Mouse (Mus musculus) monocyte, adult 2 months (primary cell): Measurements from ENCODE around the gene Crmp1.

Experiments used
- DNase-seq, 2 experiments: peaks; one replicate each; pipeline ENCODE4 v3.0.0; 2022; ENCODE audit warnings: low spot score in 2 of 2, low read depth in 1 of 2

Gene Crmp1

GRCm38 (mm10) chr5:37241651-37242151, at the start of gene Crmp1:
Gene Crmp1, plus strand, starts transcription at chr5:37241940.
- DNase-seq = no peak

GRCm38 (mm10) chr5:37196196-37196595, 45.5 kb upstream of the Crmp1 start:
- DNase-seq = no peak

- no peak for DNase-seq
These were observed 45.0 kb upstream of the Crmp1 start for GRCm38 (mm10) chr5:37196666-37197250.

GRCm38 (mm10) chr5:37197423-37197822, 44.3 kb upstream of the Crmp1 start:
- no peak for DNase-seq

GRCm38 (mm10) chr5:37198011-37198688, 43.6 kb upstream of the Crmp1 start:
- DNase-seq = no peak

GRCm38 (mm10) chr5:37202285-37202684, 39.5 kb upstream of the Crmp1 start:
- DNase-seq = no peak

GRCm38 (mm10) chr5:37204886-37205285, 36.9 kb upstream of the Crmp1 start:
- no peak for DNase-seq

- DNase-seq = no peak
These were observed 36.3 kb upstream of the Crmp1 start for GRCm38 (mm10) chr5:37205420-37205819.

GRCm38 (mm10) chr5:37206364-37206763, 35.4 kb upstream of the Crmp1 start:
- no peak for DNase-seq

- no peak for DNase-seq
These were observed 28.6 kb upstream of the Crmp1 start for GRCm38 (mm10) chr5:37212938-37213708.

GRCm38 (mm10) chr5:37213709-37214103, 28.0 kb upstream of the Crmp1 start:
- DNase-seq = no peak

- DNase-seq = no peak
These were observed 27.1 kb upstream of the Crmp1 start for GRCm38 (mm10) chr5:37214614-37215013.

- no peak for DNase-seq
These were observed 26.5 kb upstream of the Crmp1 start for GRCm38 (mm10) chr5:37215276-37215675.

- no peak for DNase-seq
These were observed 22.1 kb upstream of the Crmp1 start for GRCm38 (mm10) chr5:37219615-37220014.

- no peak for DNase-seq
These were observed 21.2 kb upstream of the Crmp1 start for GRCm38 (mm10) chr5:37220575-37220974.

- DNase-seq = no peak
These were observed 20.2 kb upstream of the Crmp1 start for GRCm38 (mm10) chr5:37221563-37221962.

GRCm38 (mm10) chr5:37222316-37222715, 19.4 kb upstream of the Crmp1 start:
- no peak for DNase-seq

GRCm38 (mm10) chr5:37225708-37226107, 16.0 kb upstream of the Crmp1 start:
- DNase-seq = no peak

GRCm38 (mm10) chr5:37227956-37228680, 13.6 kb upstream of the Crmp1 start:
- no peak for DNase-seq

- no peak for DNase-seq
These were observed 12.8 kb upstream of the Crmp1 start for GRCm38 (mm10) chr5:37228894-37229293.

GRCm38 (mm10) chr5:37233010-37233557, 8.7 kb upstream of the Crmp1 start:
- DNase-seq = no peak
